Mouse (Mus musculus): ENCODE measurements around the gene Tmem164.

Tmem164 gene

GRCm38 (mm10) chrX:142685676-142686075 lies 4.5 kb downstream of the Tmem164 start:
- no peak for DNase-seq (ENCODE audit: low read depth in 1 of 2, low spot score in 2 of 2)

- DNase-seq (ENCODE audit: low read depth in 1 of 2, low spot score in 2 of 2), result no peak
Measured at GRCm38 (mm10) chrX:142688509-142688908, 7.3 kb downstream of the Tmem164 start.

GRCm38 (mm10) chrX:142693256-142693655 lies 12.1 kb downstream of the Tmem164 start:
- no peak for DNase-seq (ENCODE audit: low read depth in 1 of 2, low spot score in 2 of 2)

DNA sequence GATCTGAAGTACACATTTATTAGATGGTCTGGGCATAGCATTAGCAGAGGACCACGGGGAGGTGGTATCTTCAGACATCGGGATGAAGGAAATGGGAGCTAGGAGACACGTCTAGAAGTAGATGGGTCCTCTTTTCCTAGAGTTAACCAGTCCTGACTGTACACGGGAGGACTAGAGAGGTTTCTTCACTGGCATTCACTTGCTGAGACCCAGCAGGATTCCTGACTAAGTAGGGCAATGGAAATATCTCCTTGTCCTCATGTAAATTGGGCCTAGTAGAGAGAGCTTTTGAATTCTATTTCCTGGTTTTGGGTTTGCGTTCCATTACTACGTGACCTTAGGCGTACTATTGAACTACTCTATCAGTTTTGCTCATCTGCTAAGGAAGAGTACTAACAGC lies 13.1 kb downstream of the Tmem164 start:
- DNase-seq (ENCODE audit: low read depth in 1 of 2, low spot score in 2 of 2), result no peak

GRCm38 (mm10) chrX:142694856-142695255 lies 13.7 kb downstream of the Tmem164 start:
- no peak for DNase-seq (ENCODE audit: low read depth in 1 of 2, low spot score in 2 of 2)

- no peak for DNase-seq (ENCODE audit: low read depth in 1 of 2, low spot score in 2 of 2)
Measured at GRCm38 (mm10) chrX:142696789-142697188, 15.6 kb downstream of the Tmem164 start.

GRCm38 (mm10) chrX:142697545-142698204 lies 16.5 kb downstream of the Tmem164 start:
- no peak for DNase-seq (ENCODE audit: low read depth in 1 of 2, low spot score in 2 of 2)

GRCm38 (mm10) chrX:142698212-142698611 lies 17.0 kb downstream of the Tmem164 start:
- peak in 1 of 2 experiments; percentile 14 for DNase-seq (ENCODE audit: low read depth in 1 of 2, low spot score in 2 of 2)

GRCm38 (mm10) chrX:142702094-142702493 lies 20.9 kb downstream of the Tmem164 start:
- DNase-seq (ENCODE audit: low read depth in 1 of 2, low spot score in 2 of 2), result no peak

DNA sequence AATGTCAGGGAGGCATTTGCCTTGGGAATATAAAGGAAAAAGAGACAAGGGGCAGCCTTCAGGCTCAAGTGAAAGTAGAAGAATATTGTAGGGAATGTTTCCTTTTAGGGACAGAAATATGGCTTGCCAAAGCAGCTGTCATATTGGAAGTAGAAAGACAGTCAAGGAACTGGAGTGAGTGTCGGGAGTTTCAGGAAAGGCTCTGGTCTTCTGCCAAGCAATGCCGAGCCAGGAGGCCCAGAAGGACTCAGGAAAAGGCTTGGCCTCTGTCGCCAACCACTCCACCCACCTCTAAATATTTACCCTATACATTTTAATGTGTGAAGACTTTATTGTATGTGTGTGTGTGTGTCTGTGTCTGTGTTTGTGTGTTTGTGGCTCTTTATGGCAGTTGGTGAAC lies 21.4 kb downstream of the Tmem164 start:
- DNase-seq (ENCODE audit: low read depth in 1 of 2, low spot score in 2 of 2), result no peak

GRCm38 (mm10) chrX:142703953-142704352 lies 22.7 kb downstream of the Tmem164 start:
- no peak for DNase-seq (ENCODE audit: low read depth in 1 of 2, low spot score in 2 of 2)

GRCm38 (mm10) chrX:142708257-142708656 lies 27.1 kb downstream of the Tmem164 start:
- no peak for DNase-seq (ENCODE audit: low read depth in 1 of 2, low spot score in 2 of 2)

DNA sequence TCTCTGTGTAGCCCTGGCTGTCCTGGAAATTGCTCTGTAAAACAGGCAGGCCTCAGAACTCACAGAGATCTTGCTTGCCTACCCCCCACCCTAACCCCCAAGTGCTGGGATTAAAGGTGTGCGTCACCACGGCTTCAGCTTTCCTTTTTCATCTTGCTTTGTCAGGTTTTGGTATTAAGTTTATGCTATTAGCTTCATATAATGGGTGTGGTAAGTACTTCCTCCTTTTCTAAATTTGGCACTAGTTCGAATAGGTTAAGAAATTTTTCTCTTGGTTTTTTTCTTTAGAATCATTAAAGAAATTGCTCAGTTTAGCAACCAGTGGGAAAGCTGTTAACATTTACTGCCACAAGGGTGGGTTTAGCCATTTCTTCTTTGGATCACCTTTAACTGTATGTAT lies 34.8 kb downstream of the Tmem164 start:
- no peak for DNase-seq (ENCODE audit: low read depth in 1 of 2, low spot score in 2 of 2)

DNA sequence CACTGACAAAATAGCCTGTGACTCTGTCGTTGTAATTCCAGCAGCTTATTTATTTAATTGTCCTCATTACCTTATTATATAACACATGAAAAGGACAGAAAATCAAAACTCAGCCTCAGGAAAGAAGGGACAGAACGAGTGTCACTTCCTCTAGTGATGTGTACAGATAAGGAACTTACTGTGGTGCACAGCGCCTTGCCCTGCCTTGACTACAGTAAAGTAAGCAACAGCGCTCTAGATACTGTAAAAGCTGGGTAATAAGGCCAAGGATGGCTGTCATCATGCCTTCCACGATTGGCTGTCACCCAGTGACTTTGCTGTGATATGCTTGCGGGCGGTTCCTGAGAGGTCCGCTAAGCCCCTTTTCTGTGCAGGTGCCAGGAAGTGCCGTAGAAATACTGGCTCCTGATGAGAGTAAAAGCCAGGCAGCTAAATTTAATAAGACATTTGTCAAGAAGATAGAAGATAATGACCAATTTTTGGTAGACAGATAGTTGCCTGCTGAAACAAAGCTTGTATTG lies 36.8 kb downstream of the Tmem164 start:
- DNase-seq (ENCODE audit: low read depth in 1 of 2, low spot score in 2 of 2), result no peak

- DNase-seq (ENCODE audit: low read depth in 1 of 2, low spot score in 2 of 2), result peak in 1 of 2 experiments; percentile 29
Measured at GRCm38 (mm10) chrX:142718759-142719158, 37.6 kb downstream of the Tmem164 start.

DNA sequence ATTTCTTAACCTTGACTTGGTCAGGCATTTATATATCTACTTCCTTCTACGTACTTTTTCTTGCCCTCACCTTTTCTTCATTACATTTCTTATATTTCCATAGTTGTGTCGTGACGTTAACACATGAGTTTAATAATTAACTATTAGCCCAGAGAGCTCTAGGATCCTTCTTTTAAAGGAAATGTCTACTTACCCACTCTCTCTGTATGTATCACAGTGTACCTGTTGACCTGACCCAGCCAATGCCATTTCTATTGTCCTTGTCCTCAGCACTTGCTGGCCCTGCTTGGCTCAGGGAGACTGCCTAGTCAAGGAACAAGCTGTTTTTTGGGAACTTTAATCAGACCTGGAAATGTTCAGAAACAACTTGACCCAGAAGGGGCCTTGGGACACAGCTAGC lies 40.7 kb downstream of the Tmem164 start:
- DNase-seq (ENCODE audit: low read depth in 1 of 2, low spot score in 2 of 2), result no peak

DNA sequence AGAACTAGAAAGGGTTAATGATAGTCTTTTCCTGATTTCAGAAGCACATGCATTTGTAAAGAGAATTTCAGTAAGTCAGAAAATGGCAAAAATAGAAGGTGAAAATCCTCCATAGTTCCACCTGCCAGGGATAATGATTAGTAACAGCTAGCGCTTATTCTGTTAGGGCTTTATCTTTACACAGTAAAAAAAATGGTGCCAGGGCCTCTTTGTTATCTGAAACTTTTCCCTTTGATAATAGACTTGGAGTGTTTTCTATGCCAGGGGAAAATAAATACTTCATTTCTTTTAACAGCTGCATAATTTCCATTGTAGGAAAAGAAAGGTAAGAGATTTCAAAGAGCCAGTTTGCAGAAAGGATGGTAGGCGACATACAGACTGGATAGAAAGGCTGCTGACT lies 43.0 kb downstream of the Tmem164 start:
- DNase-seq (ENCODE audit: low read depth in 1 of 2, low spot score in 2 of 2), result no peak

DNA sequence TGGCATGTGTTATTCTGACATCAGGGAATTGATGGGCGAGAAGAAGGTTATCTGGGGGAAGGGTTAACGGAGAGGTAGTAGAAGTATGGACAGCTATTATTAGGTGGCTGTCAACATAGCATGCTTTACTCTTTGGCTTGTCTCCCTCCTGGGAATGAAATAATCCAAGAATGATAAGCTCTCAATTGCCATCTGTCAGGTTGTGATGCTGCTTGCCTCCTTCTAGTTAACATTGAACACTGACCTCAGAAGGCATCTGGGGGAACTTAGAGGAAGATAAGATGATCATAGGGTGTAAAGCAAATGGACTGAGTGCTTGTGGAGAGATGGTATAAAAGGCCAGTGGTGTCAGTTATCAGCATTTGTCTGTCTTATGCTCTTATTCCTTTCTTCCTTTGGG lies 44.4 kb downstream of the Tmem164 start:
- no peak for DNase-seq (ENCODE audit: low read depth in 1 of 2, low spot score in 2 of 2)

DNA sequence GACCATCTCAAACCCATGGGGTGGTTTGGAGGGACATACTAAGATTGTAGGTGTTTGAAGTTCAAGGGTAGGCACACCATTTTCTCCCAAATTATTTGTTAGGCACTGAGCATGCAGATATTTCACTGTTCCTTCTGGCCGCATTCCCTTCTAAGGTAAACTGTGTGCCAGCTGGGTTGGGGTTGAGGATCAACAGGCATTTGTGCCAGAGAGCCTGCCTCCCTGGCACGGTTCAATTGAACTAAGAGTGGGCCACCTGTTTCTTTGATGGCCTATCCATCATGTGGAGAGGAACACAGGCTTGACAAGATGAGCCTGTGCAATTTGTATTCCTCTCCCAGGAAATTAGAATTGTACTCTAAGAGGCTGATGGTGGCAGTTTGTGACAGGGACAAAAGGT lies 45.1 kb downstream of the Tmem164 start:
- DNase-seq (ENCODE audit: low read depth in 1 of 2, low spot score in 2 of 2), result no peak

GRCm38 (mm10) chrX:142727847-142728246 lies 46.6 kb downstream of the Tmem164 start:
- DNase-seq (ENCODE audit: low read depth in 1 of 2, low spot score in 2 of 2), result no peak

DNA sequence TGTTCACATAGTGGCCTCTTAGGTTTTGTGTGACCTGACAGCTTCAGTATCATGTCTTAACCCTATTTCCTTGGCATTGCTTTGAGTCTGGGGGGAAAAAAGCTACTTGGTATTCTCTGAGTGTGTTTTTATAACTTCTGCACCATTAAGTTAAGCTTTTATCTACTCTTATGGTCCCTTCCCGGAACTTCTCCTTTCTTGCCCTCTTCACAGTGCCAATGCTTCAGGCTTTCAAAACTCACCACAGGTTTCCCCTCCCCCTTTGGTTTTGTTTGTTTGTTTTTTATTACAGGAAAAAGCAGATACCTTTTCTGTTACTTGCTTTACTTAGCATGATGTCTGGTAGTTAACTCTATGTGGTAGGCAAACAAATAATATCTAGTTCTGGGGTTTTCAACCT lies 47.8 kb downstream of the Tmem164 start:
- DNase-seq (ENCODE audit: low read depth in 1 of 2, low spot score in 2 of 2), result no peak

- DNase-seq (ENCODE audit: low read depth in 1 of 2, low spot score in 2 of 2), result no peak
Measured at GRCm38 (mm10) chrX:142729482-142729881, 48.3 kb downstream of the Tmem164 start.

DNA sequence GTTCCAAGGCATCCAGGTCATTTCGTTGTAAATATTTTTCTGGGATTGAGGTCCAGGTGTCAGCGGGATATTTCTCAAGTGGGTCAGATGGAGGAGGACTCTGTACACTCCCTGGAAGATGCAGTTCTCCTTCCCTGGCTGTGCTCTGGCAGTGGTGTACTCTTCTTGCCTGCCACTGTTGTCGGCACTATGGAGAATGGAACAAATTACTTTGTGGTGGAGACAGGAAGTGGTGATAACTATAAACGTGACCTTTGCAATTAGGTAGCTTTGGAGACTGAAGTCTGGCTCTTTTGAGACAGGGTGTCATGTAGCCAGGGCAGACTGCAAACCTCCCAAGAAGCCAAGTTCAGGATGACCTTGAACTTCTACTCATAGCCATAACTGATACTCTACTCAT lies 55.9 kb downstream of the Tmem164 start:
- DNase-seq (ENCODE audit: low read depth in 1 of 2, low spot score in 2 of 2), result no peak
